Mouse (Mus musculus) naive thymus-derived CD4-positive, alpha-beta T cell, adult 2 months (primary cell): Measurements from ENCODE around the gene P3h4.

Experiments
- DNase-seq: peaks from one replicate; pipeline ENCODE4 v3.0.0-alpha.2; 2011; ENCODE audit warnings: low read depth

P3h4 gene

DNA sequence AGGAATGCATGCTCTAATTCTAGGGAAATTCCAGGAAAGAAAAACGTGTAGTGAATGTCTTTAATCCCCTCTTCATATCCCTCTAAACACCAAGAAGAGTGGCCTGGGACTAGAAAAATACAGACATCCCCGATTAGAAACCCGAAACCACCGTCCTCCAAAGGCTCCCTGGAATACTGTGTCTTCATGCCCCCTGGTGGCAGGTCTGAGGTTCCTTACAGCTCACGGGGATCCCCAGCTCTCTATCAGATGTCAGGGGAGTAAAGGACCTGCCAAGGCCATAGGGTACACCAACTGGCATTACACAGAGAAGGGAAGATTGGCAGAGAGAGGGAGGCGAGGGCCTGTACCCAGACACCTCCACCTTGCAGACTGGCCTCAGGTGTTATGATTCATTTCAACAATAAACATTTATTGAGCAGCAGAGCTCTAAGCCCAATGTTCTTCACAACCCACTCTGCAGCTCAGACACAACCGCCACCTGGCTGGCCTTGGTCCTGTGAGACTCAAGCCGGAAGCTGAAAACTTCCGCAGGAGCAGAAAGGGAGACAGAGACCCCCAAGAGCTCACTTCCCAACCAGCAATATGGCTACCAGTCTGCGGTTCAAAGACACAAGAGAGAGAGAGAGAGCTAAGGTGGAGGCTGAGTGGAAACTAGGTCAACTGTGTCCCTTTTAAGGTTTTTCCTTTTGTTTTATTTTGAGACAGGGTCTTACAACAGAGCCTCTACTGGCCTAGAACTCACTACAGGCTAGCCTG is 6.4 kb downstream of the P3h4 start:
- peak; percentile 73 for DNase-seq

DNA sequence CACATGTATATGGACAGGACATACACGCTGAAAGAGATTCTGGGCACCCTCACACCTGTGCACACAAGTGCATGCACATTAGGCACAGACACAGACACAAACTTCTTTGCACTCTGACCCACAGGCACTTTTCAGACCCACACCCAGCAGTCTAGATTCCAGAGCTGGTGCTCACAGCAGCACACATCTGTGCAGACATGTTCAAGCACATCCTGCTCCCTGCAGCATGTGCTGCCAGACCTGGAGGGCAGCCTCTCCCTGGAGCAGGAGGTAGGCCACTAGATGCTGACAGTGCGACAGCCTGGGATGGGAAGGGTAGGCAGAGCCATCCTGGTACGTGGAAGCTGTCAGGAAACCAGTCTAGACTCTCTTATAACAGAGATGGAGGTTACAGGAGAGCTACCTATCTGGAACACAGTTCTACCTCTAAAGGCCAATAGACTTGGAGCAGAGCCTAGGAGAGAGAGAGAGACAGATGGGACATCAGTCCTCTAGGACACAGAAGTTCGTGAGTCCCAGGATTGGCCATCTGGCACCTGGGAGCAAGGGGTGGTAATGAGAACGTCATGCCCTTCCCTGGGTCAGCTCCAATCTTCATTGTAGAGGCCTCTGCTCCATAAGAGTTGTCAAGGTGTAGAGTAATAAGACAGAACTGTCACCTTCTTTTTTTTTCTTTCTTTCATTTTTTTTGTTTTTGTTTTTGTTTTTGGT is 7.5 kb downstream of the P3h4 start:
- no peak for DNase-seq

- no peak for DNase-seq
These were observed 8.4 kb downstream of the P3h4 start for GRCm38 (mm10) chr11:100406273-100406672.

DNA sequence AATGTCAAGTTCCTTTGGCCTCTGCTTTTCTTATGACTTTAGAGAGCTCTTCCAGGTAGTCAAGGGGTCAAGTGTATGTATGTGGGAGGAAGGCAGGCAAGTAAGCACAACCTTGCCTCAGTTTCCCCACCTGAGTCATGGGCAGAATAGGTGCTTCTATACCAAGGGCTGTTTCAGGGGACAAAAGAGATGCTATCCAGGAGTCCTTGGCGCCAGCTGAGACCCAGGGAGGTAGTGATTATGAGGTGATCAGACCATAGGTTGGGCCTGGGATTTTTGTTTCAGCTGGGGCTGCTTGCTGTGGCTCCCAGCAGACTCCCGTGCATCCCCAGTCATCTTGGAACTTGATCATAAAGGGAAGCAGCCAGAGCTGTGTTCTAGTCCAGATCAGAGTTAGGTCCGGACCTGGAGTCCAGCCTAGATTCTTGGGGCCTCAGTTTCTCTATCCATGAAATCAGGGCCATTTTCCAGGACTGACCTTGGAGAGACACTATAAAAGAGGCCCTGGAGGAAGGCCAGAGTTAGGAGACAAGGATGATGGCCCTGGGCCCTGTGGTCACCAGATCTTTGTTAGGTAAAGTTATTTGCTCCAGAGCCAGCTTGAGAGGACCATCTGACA is 10.1 kb downstream of the P3h4 start:
- no peak for DNase-seq

- DNase-seq = no peak
These were observed 11.0 kb downstream of the P3h4 start for GRCm38 (mm10) chr11:100403445-100404134.

GRCm38 (mm10) chr11:100402682-100403081 is 12.0 kb downstream of the P3h4 start:
- DNase-seq = no peak

- no peak for DNase-seq
These were observed 12.4 kb downstream of the P3h4 start for GRCm38 (mm10) chr11:100402240-100402639.

DNA sequence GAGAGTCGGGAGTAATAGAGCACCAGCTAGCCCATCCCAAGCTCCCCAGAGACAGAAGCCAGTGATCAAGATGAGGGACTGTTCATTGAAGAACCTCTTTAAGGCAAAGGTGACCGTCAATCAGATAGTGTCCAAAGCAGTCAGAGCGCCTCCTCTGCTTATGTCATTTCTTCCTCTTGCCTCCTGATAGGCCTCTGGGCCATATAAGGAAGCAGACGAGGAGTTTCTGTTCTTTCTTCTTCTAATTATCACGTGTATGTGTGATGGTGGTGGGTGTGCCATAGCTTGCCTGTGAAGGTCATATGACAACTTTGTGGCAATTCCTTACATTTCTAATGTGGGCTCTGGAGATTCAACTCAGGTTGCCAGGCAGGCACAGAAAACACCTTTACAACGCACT is 13.8 kb downstream of the P3h4 start:
- DNase-seq = no peak

DNA sequence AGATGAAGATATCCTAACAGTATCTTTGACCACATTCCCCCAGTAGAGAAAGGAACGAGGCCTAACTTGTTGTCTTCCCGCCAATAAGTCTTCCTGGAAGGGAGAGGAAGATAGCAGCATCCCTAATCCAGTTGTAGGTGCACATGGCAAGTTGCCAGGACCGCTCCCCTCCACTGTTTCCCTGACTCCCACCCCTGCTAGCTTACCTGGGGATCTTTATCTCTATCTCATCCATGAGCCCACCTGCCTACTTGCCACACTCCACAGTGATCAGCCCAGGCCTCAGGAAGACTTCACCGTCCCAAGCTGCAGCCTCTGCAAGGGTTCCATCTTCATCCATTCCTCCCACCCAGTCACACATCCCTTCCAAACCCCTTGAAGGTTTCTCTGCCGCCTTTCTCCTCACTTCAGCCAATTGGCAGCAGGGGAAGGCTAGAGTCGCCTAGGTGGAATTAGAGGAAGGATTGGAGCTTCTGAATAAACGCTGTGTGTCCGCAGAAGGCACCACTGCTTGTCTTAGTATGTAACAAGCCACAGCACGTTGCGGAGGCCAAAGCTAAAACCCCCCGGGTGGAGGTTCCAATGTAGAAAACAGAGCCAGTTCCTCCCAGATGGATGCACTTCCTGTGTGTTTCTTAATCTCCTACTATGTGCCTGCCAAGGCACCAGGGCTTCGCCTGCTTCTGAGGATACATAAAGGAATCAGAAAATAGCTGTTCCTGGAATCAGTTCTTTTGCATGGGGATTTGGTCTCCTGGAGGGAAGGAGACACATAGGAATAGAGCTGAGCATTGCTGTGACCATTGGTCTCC is 14.7 kb downstream of the P3h4 start:
- DNase-seq = no peak

- peak; percentile 65 for DNase-seq
These were observed 15.3 kb downstream of the P3h4 start for GRCm38 (mm10) chr11:100399320-100399719.

GRCm38 (mm10) chr11:100398517-100398916 is 16.1 kb downstream of the P3h4 start:
- no peak for DNase-seq

- DNase-seq = peak; percentile 93
These were observed 16.8 kb downstream of the P3h4 start, which contains the start of gene Jup for GRCm38 (mm10) chr11:100397600-100398389. Gene Jup (minus strand): TSS chr11:100397763.

DNA sequence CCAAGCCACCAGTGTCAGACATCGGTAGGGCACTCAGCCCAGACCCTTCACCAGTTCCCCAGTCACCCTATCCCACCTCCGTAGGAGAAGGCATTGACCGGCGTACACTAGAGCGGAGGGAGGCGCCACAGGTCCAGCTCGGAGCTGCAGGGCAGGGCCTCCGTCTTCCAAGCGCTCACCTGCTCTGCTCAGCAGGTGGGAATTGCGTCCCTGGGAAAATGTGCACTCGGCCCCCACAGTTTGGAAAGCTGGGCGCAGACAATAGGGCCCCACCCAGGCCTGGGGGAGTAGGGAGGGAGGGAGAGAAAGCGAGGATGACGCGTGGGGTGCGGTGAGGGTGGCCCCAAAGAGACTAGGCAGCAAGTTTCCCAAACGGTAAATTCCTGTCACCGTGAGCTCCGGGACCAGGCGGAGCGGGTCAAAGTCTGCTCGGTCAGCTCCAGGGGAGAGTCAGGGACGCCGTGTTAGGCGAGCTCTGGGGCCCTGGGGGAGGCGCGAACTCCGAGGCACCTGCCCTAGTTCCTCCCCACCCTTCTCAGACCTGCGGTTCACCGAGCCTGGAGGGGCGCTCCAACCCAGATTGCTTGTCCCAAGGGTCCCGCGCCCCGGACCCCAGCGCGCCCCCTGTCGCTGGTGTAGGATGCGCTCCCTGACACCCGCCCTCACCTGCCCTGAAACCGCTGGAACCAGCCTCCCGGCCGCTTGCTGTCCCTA is 17.6 kb downstream of the P3h4 start:
- DNase-seq = no peak

DNA sequence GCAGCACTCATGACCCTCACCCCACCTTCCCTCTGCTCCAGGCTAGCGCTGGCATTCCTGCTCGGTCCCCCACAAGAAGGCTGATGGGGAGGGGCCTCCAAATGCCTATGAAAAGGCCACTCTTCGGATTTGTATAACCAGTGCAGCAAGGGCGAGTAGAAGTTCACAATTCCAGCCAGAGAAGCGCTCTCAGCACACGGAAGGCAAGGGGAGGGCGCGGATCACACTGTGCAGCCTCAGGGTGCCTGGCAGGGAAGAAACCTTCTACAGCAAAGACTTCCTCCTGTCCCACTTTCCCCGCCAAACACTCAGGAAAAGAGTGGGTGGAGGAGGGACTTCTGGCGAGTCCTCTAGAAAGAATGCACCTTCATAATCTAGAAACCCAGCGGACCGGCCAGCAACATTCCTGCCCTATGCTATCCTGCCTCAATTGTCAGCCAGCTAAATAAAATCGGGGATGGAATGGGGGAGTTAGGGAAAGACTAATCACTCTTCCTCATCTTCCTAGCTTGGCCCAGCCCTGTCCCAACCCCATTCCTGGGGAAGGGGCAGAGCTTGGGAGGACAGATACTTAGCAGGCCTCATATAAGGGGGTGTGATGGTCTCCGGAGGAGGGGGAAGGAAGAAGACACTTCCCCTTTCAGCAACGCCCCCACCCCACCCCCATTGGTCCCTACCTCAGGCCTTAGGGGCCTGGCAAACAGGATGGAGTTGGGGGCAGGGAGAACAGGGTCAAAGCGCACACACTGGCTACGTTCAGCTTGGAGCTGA is 18.6 kb downstream of the P3h4 start:
- no peak for DNase-seq

- DNase-seq = no peak
These were observed 19.4 kb downstream of the P3h4 start for GRCm38 (mm10) chr11:100395200-100395599.

DNA sequence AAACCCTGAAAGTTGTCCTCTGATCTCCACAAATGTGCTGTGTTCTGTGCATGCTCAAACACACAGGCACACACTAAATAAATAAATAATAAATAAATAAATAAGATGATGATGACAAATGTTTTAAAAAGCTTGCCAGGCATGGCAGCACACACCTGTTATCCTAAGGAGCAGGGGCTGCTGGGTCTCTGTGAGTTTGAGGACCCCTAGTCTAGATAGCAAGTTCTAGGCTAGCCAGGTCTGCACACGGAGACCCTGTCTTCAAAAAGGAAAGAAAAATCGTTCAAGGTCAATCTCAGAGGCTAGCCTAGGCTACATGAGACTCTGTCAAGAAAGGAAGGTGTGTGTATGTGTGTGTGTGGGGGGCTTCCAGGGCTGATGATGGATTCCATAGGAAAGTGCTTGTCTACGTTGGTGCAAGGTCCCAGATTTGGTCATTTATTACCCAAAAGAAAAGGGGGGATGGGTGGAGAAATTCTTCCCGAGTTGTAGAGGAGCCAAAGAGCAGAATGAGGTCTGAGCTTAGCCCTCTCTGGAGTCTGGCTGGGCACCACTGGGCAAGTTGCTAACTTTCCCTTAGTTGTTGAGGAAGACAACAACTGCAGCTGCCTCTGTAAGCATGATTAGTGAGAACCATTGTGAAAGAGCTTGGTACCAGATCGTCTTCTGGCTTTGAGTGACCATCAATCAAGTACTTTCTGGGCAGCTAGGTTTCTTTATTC is 20.1 kb downstream of the P3h4 start:
- DNase-seq = no peak

- DNase-seq = no peak
These were observed 20.9 kb downstream of the P3h4 start for GRCm38 (mm10) chr11:100393733-100394132.

- DNase-seq = no peak
These were observed 21.7 kb downstream of the P3h4 start for GRCm38 (mm10) chr11:100392958-100393357.

GRCm38 (mm10) chr11:100391884-100392345 is 22.7 kb downstream of the P3h4 start:
- no peak for DNase-seq
